Mouse (Mus musculus) midbrain, postnatal 0 days (tissue): ENCODE results near the gene Gga1. TPM values are rescaled to one million over a fixed set of nuclear protein-coding genes. Genes with fewer than 3 reads are reported as not detected.

ENCODE experiments used
- ATAC-seq: fragments of 200-750 bp; cut with Nextera tagmentation; 2 replicates; pipeline ENCODE4 v1.8.0; 2017; ENCODE audit warnings: moderate number of reproducible peaks, mild to moderate bottlenecking, moderate TSS enrichment, moderate library complexity; ENCODE audit not compliant: low FRiP score
- DNase-seq: peaks from one replicate; pipeline ENCODE4 v3.0.0-alpha.2; 2015; ENCODE audit warnings: low spot score
- H3K27ac ChIP-seq: fragments of 300-500 bp; sonication (generic); 2 replicates; pipeline ENCODE4 v1.5.1; 2014; ENCODE audit warnings: low read depth, mild to moderate bottlenecking, low read length, mixed read lengths
- H3K27me3 ChIP-seq: fragments of 300-500 bp; sonication (generic); 2 replicates; pipeline ENCODE4 v1.6.1; 2014; ENCODE audit warnings: low read length, control low read depth, mixed read lengths; ENCODE audit not compliant: insufficient read depth
- H3K36me3 ChIP-seq: fragments of 300-500 bp; sonication (generic); 2 replicates; pipeline ENCODE4 v1.6.1; 2014; ENCODE audit warnings: low read length, control low read depth, mixed read lengths; ENCODE audit not compliant: insufficient read depth
- H3K4me1 ChIP-seq: fragments of 300-500 bp; sonication (generic); 2 replicates; pipeline ENCODE4 v1.6.1; 2014; ENCODE audit warnings: mild to moderate bottlenecking, control low read depth, antibody characterized with exemption, low read length, mixed read lengths; ENCODE audit not compliant: insufficient read depth
- H3K4me2 ChIP-seq: fragments of 300-500 bp; sonication (generic); 2 replicates; pipeline ENCODE4 v1.6.1; 2014; ENCODE audit warnings: low read depth, mild to moderate bottlenecking, low read length, mixed read lengths; ENCODE audit not compliant: poor library complexity, severe bottlenecking
- H3K4me3 ChIP-seq: fragments of 300-500 bp; sonication (generic); 2 replicates; pipeline ENCODE4 v1.5.1; 2014; ENCODE audit warnings: low read depth, mild to moderate bottlenecking, low read length, moderate library complexity
- H3K9ac ChIP-seq: fragments of 300-500 bp; sonication (generic); replicated peaks from 2 replicates; pipeline ENCODE4 v1.6.1; 2014; ENCODE audit warnings: mild to moderate bottlenecking, low read length, moderate library complexity, mixed read lengths; ENCODE audit not compliant: poor library complexity, severe bottlenecking
- H3K9me3 ChIP-seq: fragments of 300-500 bp; sonication (generic); 2 replicates; pipeline ENCODE4 v1.6.1; 2016; ENCODE audit warnings: low read length, control low read depth
- CTCF ChIP-seq: IDR thresholded peaks from 2 replicates; pipeline ENCODE4 v1.5.1; 2016; ENCODE audit warnings: antibody characterized with exemption, mild to moderate bottlenecking
- WGBS: fragments of 180-500 bp; shearing (Covaris S2); extraction: QIAGEN DNeasy Blood & Tissue Kit; methylation state at CpG from one replicate; pipeline ENCODE4 v1.1.7; 2014; 5-methylcytosine and 5-hydroxymethylcytosine counted together
- polyA plus RNA-seq: library from polyadenylated mRNA; unstranded; fragments of >200 nt; fragmentation: Nextera tagmentation; extraction: Ambion mirVana; gene quantifications from 2 replicates; pipeline ENCODE4 v1.2.1, GENCODE M21; 2015
- total RNA-seq: library from RNA; depleted of rRNA; stranded (reverse); fragments of >200 nt; gene quantifications from 2 replicates; pipeline ENCODE4 v1.2.3, GENCODE M21; 2014

Gga1 gene
- total and polyA plus RNA-seq, 2 experiments from 2014 or later: 42.8 to 43.4 TPM

DNA sequence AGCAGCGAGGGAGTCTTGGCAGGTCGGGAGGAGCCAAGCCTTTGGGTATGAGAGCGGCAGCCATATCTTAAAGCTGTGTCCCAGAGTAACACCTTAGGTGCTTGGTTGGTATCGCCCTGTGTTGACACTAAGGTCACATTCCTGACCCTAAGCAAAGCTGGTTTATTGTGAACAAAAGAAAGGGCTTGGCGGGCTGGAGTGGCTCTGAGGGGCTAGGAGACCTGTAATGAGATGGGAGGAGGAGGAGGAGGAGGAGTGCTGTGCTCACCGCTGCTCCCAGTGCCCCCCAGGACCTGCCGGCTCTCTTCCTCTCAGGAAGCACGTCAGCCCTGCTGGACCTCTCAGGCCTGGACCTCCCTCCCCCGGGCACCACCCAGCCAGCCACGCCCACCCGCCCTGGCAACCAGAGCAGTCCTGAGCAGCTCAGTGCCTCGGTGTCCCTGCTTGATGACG, 12.4 kb downstream of the Gga1 start:
- Histone ChIP-seq H3K9me3 (no peaks in the 10 kb centered on the region), H3K27ac (no peak overlapping the region), H3K4me2 (no peak overlapping the region), H3K27me3 (no peaks in the 10 kb centered on the region), H3K9ac (no peak overlapping the region), H3K4me1 (no peaks in the 10 kb centered on the region), H3K4me3 (no peak overlapping the region), H3K36me3 (peaks cover 76% of the 10 kb centered on the region)
- DNase-seq (no peak), ATAC-seq (no peak)
- TF ChIP-seq CTCF: no peak
- WGBS: 27% methylated on average over 13 of the region's 13 CpGs

DNA sequence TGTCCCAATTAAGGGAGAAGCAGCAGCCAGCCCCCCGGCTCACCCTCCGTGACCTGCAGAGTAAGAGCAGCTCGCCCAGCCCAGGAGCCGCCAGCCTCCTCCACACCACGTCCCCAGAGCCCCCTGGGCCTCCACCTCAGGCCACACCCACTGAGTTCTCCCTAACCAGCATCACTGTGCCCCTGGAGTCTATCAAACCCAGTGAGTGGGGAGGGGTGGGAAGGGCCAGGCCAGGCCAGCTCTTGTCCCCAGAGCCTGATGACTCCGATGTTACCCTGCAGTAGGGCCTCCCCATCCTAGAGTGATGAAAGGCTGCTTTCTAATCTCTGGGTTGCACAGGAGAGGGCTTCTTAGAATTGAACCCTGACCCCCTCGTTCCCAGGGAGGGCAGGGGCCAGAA, 15.4 kb downstream of the Gga1 start:
- ATAC-seq (no peak), DNase-seq (no peak)
- no peak for TF ChIP-seq CTCF
- Histone ChIP-seq H3K4me2 (no peak overlapping the region), H3K4me1 (no peaks in the 10 kb centered on the region), H3K9ac (no peak overlapping the region), H3K9me3 (no peaks in the 10 kb centered on the region), H3K36me3 (peaks cover 57% of the 10 kb centered on the region), H3K27ac (no peak overlapping the region), H3K4me3 (no peak overlapping the region), H3K27me3 (no peaks in the 10 kb centered on the region)
- 68% methylated on average over 7 of the region's 7 CpGs for WGBS

DNA sequence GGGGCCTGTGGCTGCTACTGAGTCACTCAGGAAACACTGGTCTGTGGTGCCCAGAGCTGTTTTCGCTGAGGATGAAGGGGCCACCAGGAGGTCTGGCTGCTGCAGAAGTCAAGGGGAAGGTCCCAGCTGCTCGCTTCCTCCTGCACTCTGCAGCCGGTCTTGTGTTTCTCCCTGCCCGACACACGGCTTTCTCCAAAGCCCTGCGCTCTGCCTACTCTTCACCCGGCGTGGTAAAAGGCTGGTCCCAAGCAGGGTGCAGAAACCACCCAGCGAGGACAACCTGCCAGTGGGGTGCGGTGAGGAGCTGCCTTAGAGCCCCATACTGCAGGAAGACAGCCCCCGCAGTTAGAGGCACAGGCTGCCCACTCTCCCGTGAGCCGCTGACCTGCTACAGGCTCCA, 17.7 kb downstream of the Gga1 start:
- Histone ChIP-seq H3K4me1 (0 out of 2 replicates have a peak, but pooled peaks cover 2% of the 10 kb centered on the region), H3K36me3 (peaks cover 39% of the 10 kb centered on the region), H3K27ac (no peak overlapping the region), H3K27me3 (peaks cover 2% of the 10 kb centered on the region; the same call in 1 of the 2 replicates), H3K4me2 (no peak overlapping the region), H3K9ac (no peak overlapping the region), H3K9me3 (no peaks in the 10 kb centered on the region), H3K4me3 (no peak overlapping the region)
- 88% methylated on average over 13 of the region's 13 CpGs for WGBS
- no peak for ATAC-seq
- DNase-seq: no peak
- TF ChIP-seq CTCF: no peak

DNA sequence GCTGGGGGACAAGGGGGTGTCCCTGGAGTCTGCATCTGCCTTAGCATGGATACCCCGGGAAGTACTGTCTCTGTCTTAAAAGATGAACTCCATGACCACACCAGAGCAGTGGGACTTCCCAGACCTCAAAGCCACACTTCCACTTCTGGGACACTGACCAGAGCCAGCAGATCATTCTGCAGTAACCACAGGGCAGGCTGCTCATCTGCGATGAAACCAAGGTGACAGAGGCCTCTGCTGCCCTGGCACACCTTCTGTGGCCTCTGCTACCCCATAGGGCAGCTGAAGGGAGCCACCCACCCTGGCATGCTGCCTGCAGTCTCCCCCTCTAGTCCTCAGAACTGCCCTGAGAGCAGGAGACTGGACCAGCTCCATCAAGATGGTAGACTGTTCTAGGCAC, 18.8 kb downstream of the Gga1 start:
- DNase-seq (no peak), ATAC-seq (no peak)
- no peaks in the 10 kb centered on the region for H3K9me3 ChIP-seq
- 0 out of 2 replicates have a peak, but pooled peaks cover 3% of the 10 kb centered on the region for H3K4me1 ChIP-seq
- H3K27ac ChIP-seq: no peak overlapping the region
- no peak for TF ChIP-seq CTCF
- H3K36me3 ChIP-seq: peaks cover 34% of the 10 kb centered on the region
- H3K4me2 ChIP-seq: no peak overlapping the region
- no peak overlapping the region for H3K9ac ChIP-seq
- 89% methylated on average over 2 of the region's 2 CpGs for WGBS
- no peak overlapping the region for H3K4me3 ChIP-seq
- peaks cover 3% of the 10 kb centered on the region; the same call in 1 of the 2 replicates for H3K27me3 ChIP-seq

DNA sequence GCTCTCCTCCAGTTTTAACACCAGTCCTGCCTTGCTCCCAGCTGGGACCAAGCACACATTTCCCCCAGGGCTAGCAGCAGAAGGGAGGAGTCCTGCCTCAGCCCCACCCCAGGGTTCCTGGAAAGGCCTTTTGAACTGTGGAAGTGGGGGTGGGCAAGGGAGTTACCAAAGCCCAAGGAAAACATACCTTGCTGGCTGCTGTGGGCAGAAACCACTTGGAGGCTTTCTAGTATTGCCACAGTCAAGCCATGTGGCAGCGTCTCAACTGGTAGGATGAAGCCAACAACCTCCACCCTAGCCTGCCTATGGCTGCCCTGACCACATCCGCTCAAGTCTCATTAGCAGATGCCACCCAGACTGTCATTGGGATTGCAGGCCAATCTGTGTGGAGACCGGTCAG, 19.2 kb downstream of the Gga1 start:
- Histone ChIP-seq H3K4me3 (no peak overlapping the region), H3K4me2 (no peak overlapping the region), H3K27me3 (peaks cover 3% of the 10 kb centered on the region; the same call in 1 of the 2 replicates), H3K9ac (no peak overlapping the region), H3K4me1 (0 out of 2 replicates have a peak, but pooled peaks cover 3% of the 10 kb centered on the region), H3K36me3 (peaks cover 30% of the 10 kb centered on the region), H3K27ac (no peak overlapping the region), H3K9me3 (no peaks in the 10 kb centered on the region)
- no peak for DNase-seq
- no peak for ATAC-seq
- no peak for TF ChIP-seq CTCF
- WGBS: 91% methylated on average over 3 of the region's 3 CpGs

DNA sequence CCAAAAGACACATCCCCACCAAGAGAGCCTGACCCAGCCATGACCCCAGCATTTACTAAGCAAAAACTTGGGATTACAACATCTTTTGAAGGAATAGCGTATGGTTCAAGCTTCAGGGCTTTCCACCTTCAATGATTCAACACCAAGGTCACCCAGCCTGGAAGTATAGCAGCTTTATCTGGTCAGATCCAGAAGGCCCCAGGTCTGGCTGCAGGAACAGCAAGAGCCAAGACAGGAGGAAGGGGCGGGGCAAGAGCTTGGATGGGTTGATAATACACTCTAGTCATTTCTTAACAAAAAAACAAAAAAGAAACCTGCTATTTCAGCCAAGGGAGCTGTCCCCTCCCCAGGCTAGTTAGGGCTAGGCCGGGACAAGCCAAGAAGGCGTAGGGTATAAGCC, 20.5 kb downstream of the Gga1 start:
- no peak for DNase-seq
- Histone ChIP-seq H3K4me3 (no peak overlapping the region), H3K36me3 (peaks cover 17% of the 10 kb centered on the region), H3K27ac (no peak overlapping the region), H3K27me3 (peaks cover 3% of the 10 kb centered on the region; the same call in 1 of the 2 replicates), H3K9ac (no peak overlapping the region), H3K4me2 (no peak overlapping the region), H3K9me3 (no peaks in the 10 kb centered on the region), H3K4me1 (0 out of 2 replicates have a peak, but pooled peaks cover 3% of the 10 kb centered on the region)
- no peak for TF ChIP-seq CTCF
- no peak for ATAC-seq
- 93% methylated on average over 4 of the region's 4 CpGs for WGBS
